Mouse (Mus musculus): ENCODE measurements at regions not wholly inside any gene's neighbourhood (a gene's known extent, or its start where the extent isn't known, plus 50 kb on each side); places are given as distances from the start of the nearest gene placed in this dataset.

GRCm38 (mm10) chr6:140995340-140996135, 253.5 kb upstream of the Pde3a start (continued):
- TF ChIP-seq UBTF (IDR thresholded peaks at IDR 0.05; ENCODE audit: borderline replicate concordance, insufficient read depth, low read depth, low read length): no peak
- no peak for TF ChIP-seq SIN3A (IDR thresholded peaks at IDR 0.05; ENCODE audit: low read length)

- no peaks in the 10 kb centered on the region for H3K36me3 ChIP-seq (ENCODE audit: control insufficient read depth in 1 of 2, insufficient read depth in 2 of 2, low read length in 2 of 2)
- TF ChIP-seq ZKSCAN1 (IDR thresholded peaks at IDR 0.05; ENCODE audit: low read depth, low read length) (no peak), CHD1 (IDR thresholded peaks at IDR 0.05; ENCODE audit: low read depth, low read length) (no peak), KAT2A (conservative IDR thresholded peaks at IDR 0.05; ENCODE audit: low read depth, low read length) (no peak), TAL1 (IDR thresholded peaks at IDR 0.05; ENCODE audit: low read length) (no peak), TCF12 (IDR thresholded peaks at IDR 0.05; ENCODE audit: low read depth, low read length) (no peak), SMC3 (IDR thresholded peaks at IDR 0.05; ENCODE audit: low read depth, low read length) (no peak), ELF1 (IDR thresholded peaks at IDR 0.05; ENCODE audit: low read depth, low read length) (no peak), JUND (IDR thresholded peaks at IDR 0.05; ENCODE audit: low read depth, low read length) (no peak), MYB (IDR thresholded peaks at IDR 0.05; ENCODE audit: low read depth, low read length) (no peak), CTCF (IDR thresholded peaks at IDR 0.05 in 2 of 3, conservative IDR thresholded peaks at IDR 0.05 in 1 of 3; ENCODE audit: control insufficient read depth in 1 of 3, insufficient read depth in 1 of 3, low read depth in 2 of 3, low read length in 3 of 3, poor library complexity in 1 of 3, severe bottlenecking in 1 of 3) (no peak)
- no peak overlapping the region for H3K4me3 ChIP-seq (ENCODE audit: control insufficient read depth in 1 of 2, insufficient read depth in 1 of 2, low read depth in 2 of 2, low read length in 2 of 2)
- H3K79me2 ChIP-seq (ENCODE audit: control insufficient read depth, insufficient read depth, low read length, poor library complexity): no peaks in the 10 kb centered on the region
- H3K9ac ChIP-seq (ENCODE audit: control insufficient read depth, low read depth, low read length, poor library complexity, severe bottlenecking): no peak overlapping the region
- no peak for DNase-seq (ENCODE audit: low read depth, low spot score)
- H3K27me3 ChIP-seq (ENCODE audit: control insufficient read depth in 1 of 2, insufficient read depth in 2 of 2, low read length in 2 of 2): no peaks in the 10 kb centered on the region
- no peak overlapping the region for H3K27ac ChIP-seq (ENCODE audit: control insufficient read depth, low read depth, low read length)
- H3K9me3 ChIP-seq (replicated peaks; ENCODE audit: insufficient read depth, low read length): no peaks in the 10 kb centered on the region
- no peaks in the 10 kb centered on the region for H3K4me1 ChIP-seq (ENCODE audit: control insufficient read depth in 1 of 2, insufficient read depth in 2 of 2, low read length in 2 of 2)
Observed at GRCm38 (mm10) chr6:140998069-140998468, 251.0 kb upstream of the Pde3a start.

- no peak for DNase-seq (ENCODE audit: low read depth, low spot score)
- no peaks in the 10 kb centered on the region for H3K4me1 ChIP-seq (ENCODE audit: control insufficient read depth in 1 of 2, insufficient read depth in 2 of 2, low read length in 2 of 2)
Observed at GRCm38 (mm10) chr6:141000552-141000951, 248.5 kb upstream of the Pde3a start.

More at GRCm38 (mm10) chr6:141000552-141000951, 248.5 kb upstream of the Pde3a start:
- Histone ChIP-seq H3K27me3 (ENCODE audit: control insufficient read depth in 1 of 2, insufficient read depth in 2 of 2, low read length in 2 of 2) (no peaks in the 10 kb centered on the region), H3K27ac (ENCODE audit: control insufficient read depth, low read depth, low read length) (no peak overlapping the region), H3K9ac (ENCODE audit: control insufficient read depth, low read depth, low read length, poor library complexity, severe bottlenecking) (no peak overlapping the region), H3K79me2 (ENCODE audit: control insufficient read depth, insufficient read depth, low read length, poor library complexity) (no peaks in the 10 kb centered on the region), H3K9me3 (replicated peaks; ENCODE audit: insufficient read depth, low read length) (no peaks in the 10 kb centered on the region), H3K4me3 (ENCODE audit: control insufficient read depth in 1 of 2, insufficient read depth in 1 of 2, low read depth in 2 of 2, low read length in 2 of 2) (no peak overlapping the region), H3K36me3 (ENCODE audit: control insufficient read depth in 1 of 2, insufficient read depth in 2 of 2, low read length in 2 of 2) (no peaks in the 10 kb centered on the region)
- TF ChIP-seq E2F4 (IDR thresholded peaks at IDR 0.05; ENCODE audit: borderline replicate concordance, low read depth, low read length) (no peak), MYB (IDR thresholded peaks at IDR 0.05; ENCODE audit: low read depth, low read length) (no peak), KAT2A (conservative IDR thresholded peaks at IDR 0.05; ENCODE audit: low read depth, low read length) (no peak), CHD1 (IDR thresholded peaks at IDR 0.05; ENCODE audit: low read depth, low read length) (no peak), POLR2A (IDR thresholded peaks at IDR 0.05; ENCODE audit: control insufficient read depth in 1 of 2, insufficient read depth in 1 of 2, low read depth in 1 of 2, low read length in 2 of 2, poor library complexity in 1 of 2) (no peak), GATA1 (IDR thresholded peaks at IDR 0.05; ENCODE audit: low read depth, low read length) (no peak), TAL1 (IDR thresholded peaks at IDR 0.05; ENCODE audit: low read length) (no peak), USF2 (IDR thresholded peaks at IDR 0.05; ENCODE audit: borderline replicate concordance in 1 of 2, insufficient read depth in 1 of 2, low read depth in 1 of 2, low read length in 2 of 2) (no peak), MYC (IDR thresholded peaks at IDR 0.05; ENCODE audit: low read depth, low read length) (no peak), TBP (IDR thresholded peaks at IDR 0.05; ENCODE audit: low read depth, low read length) (no peak), SMC3 (IDR thresholded peaks at IDR 0.05; ENCODE audit: low read depth, low read length) (no peak), ZKSCAN1 (IDR thresholded peaks at IDR 0.05; ENCODE audit: low read depth, low read length) (no peak), EP300 (IDR thresholded peaks at IDR 0.05; ENCODE audit: low read depth in 1 of 2, low read length in 2 of 2) (no peak)

All from MEL (cell line).